Mouse (Mus musculus) fibroblast of lung, adult 2 months (primary cell): ENCODE measurements around the gene Cnmd.

ENCODE experiments used
- DNase-seq: peaks from one replicate; pipeline ENCODE4 v3.0.0-alpha.2; 2011; ENCODE audit warnings: low read depth

Gene Cnmd

GRCm38 (mm10) chr14:79662001-79662400 lies at the start of gene Cnmd:
Cnmd (minus strand) TSS chr14:79662170.
- DNase-seq, result no peak

DNA sequence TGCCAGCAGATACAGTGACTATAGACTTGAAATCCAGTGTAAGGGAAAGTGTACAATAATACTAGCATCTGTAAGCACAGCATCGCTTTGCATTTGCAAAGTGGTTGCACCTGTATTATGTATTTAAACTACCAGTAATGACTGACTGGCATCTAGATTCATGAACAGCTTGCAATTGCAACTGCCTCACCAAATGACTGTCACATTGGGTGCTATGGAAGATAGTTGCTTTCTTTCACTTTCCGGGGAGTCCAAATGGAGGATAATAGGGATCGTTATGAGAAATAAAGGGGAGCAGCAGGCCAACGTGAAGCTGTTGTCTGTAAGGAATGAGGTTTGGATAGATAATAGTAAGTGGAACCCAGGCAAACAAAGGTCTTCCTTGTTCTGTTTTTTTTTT lies 49.3 kb upstream of the Cnmd start:
- DNase-seq, result no peak

- DNase-seq, result peak; percentile 54
Observed at GRCm38 (mm10) chr14:79703523-79704172, 41.7 kb upstream of the Cnmd start.

- DNase-seq, result no peak
Observed at GRCm38 (mm10) chr14:79701606-79702005, 39.6 kb upstream of the Cnmd start.

- DNase-seq, result no peak
Observed at GRCm38 (mm10) chr14:79701054-79701453, 39.1 kb upstream of the Cnmd start.

DNA sequence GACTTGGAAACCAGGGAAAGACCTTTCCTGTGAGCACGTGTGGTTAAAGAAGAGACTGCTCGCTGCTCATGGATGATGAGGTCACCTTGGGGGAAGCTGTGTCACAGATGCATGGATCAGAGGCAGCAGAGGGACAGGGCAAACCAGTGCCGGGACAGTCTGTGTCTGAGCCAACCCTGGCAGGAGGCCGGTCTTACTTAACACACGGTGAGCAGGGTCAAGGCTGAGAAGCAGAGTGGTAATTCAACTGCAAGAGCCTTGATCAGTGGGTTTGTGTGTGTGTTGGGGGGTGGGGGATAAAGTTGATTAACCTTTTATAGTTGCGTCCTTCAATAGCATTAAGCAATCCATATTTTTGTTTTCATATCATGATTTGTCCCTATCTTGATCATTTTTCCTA lies 37.4 kb upstream of the Cnmd start:
- no peak for DNase-seq

DNA sequence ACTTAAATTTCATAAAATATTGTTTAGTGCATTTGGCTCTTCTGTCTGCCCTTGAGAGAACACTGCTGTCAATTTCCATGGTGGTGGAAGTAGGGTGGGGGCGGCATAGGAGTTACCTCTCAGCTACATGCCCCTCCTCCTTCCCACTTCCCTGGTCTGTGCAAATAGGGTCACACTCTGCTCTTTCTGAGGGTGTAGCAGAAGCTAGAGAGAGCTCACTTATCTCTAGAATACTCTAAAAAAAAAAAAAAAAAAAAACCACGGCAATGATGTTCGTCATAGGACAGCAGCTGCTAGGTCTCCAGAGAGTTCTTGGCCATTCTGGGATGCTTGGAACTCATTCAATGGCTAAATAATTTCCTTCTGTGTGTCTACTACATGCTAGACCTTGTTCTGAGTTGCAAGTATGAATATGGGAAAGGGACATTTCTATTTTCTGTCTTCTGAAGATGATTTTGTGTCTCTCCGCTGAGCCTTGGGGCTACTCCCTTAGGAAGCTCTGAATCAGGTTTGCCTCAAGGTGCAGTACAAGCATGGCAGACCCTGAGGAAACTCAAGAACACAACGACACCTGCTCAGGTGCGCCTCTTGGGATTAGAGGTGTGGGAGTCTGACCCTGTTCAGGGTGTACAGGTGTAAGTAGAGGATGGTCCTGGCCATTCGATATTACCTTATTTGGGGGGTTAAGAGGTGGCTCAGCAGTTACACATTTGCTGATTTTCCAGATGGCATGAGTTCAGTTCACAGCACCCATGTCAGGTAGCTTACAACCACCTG lies 28.3 kb upstream of the Cnmd start:
- DNase-seq, result no peak

GRCm38 (mm10) chr14:79680652-79681051 lies 18.7 kb upstream of the Cnmd start:
- no peak for DNase-seq

DNA sequence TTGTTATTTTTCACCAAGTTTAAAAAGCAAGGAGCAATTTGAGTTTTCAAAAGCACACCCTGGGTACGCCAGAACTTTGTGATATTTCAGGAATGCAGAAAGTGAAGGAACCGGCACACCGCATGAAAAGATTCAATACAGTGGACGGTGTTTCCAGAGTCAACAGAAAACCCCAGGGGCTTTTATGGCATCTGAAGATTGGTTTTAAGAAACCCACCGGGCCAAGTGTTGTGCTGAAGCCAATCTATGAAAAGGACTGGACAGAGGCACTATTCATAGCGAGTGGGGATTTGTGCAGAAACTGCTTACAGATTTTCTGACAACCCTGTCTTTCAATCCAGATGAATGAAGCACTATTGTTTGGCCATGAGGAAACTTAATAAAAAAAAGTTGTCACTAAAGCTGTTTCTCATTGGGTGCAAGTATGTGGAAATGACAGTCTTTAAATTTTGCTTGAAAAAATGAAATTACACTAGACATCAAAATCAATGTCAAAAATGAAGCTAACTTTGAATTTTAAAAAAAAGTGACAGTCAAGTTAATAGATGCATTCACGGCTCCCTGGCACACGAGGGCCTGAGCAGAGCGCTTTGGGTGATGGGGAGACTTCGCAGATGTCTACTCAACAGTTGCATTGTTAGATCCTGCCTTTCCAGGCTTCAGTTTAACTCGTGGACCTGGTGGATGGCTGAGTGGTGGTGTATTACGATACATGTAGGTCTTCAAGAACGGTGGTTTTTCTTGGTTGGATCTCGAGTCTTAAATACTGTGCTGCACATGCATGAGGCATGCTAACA lies 16.1 kb upstream of the Cnmd start:
- DNase-seq, result peak; percentile 70

DNA sequence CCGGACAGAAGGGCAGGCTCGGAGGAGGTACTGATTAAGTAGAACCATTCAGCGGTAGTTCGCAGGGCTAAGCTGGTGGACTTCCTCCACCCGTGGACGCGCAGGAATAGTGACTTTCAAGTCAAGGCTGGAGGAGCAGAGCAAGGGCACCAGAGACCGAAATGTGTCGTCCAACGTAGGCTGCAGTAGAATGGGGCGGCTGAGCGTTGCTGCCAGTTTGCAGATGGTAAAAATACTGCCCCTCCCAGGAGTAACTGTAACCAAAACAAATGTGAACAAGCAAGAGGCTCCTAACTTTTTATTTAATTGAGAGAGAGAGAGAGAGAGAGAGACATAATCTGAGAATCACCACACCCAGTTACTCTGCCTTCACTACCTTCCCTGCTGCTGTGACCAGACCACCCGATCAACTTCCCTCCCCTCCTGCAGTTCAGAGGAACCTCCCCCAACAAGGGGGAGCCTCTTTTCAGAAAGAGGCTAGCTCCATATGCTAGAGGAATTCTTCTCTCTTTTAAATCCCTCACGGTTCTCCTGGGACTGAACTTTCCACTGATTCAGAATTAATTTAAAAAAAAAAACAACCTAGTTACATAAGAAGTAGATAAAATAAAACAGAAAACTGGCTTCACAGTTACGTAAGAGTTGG lies 15.3 kb upstream of the Cnmd start:
- DNase-seq, result no peak

GRCm38 (mm10) chr14:79673083-79674013 lies 11.4 kb upstream of the Cnmd start:
- no peak for DNase-seq

- DNase-seq, result no peak
Observed at GRCm38 (mm10) chr14:79672567-79672966, 10.6 kb upstream of the Cnmd start.

DNA sequence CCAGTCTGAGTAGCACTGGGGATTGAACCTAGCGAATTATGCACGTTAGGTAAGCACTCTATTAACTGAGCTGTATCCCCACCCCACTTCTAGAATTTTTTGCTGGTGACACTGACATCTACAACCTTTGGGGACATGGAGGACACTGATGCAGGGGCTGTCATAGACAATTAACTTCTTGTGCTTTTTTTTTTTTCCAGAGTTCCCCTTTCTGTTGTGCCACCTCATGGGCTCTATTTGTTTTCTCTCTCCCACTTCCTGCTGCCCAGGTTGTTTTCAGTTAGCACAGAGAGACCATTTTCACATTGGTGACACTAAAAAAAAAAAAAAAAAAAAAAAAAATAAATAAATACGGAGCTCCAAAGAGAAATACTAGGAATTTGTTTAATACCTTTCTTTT lies 9.0 kb upstream of the Cnmd start:
- DNase-seq, result no peak

DNA sequence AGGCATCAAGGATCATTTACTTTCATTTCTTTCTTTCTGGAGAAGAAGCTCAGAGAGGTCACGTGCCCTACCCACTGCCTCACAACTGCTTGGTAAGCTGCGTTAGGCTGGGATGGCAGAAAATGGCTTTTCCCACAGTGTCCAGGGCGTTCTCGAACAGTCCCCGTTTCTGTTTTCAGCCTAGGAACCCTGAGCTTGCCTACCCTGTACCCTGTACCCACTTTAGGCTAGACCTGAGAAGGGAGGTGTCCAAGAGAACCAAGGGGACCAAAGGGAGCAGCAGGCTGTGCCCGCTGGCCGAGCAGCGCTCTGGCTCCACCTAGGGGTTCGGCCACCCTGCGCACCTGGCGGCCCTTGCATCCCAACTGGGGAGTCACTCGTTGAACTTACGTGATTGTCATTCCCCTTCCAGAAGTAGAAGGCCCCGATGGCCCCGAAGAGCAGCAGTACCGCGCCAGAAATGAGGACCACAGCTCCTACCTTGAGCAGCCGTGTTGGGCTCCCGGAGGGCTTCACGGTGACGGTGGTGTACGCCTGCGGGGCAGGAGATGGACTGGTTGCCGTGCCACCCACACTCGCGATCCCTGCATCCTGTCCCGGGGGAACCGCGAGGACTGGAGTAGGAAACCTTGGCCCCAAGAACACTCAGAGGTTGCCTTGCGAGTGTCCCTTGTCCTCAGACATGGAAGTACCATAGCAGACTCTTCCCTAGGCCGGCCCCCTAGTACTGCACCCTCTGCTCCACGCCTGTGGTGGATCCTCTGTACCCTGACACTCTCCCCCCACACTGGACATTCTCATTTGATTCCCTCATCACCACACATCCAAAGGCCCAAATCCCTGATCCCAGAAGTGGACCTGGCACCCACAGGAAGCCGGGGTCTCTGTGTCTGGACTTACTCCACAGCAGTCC lies 709 bp downstream of the Cnmd start:
- DNase-seq, result no peak

DNA sequence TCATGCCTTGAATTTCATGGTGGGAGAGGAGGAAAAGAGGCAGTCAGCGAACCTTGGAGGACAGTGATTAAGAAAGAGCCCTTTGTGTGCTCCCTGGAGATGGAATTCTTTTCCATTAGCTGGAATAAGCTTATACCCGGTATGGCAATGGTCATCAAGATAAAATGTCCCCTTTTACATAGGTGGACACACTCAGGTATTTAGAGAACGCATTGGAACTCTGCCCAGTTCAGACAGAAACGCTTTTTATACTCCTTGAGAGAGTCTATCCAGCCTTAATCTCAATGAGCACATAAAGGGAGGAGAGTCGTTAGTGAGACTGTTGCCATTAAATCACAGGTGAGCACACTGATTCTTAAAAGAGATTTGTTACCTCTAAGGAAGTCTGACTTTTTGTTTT lies 1.5 kb downstream of the Cnmd start:
- DNase-seq, result no peak

DNA sequence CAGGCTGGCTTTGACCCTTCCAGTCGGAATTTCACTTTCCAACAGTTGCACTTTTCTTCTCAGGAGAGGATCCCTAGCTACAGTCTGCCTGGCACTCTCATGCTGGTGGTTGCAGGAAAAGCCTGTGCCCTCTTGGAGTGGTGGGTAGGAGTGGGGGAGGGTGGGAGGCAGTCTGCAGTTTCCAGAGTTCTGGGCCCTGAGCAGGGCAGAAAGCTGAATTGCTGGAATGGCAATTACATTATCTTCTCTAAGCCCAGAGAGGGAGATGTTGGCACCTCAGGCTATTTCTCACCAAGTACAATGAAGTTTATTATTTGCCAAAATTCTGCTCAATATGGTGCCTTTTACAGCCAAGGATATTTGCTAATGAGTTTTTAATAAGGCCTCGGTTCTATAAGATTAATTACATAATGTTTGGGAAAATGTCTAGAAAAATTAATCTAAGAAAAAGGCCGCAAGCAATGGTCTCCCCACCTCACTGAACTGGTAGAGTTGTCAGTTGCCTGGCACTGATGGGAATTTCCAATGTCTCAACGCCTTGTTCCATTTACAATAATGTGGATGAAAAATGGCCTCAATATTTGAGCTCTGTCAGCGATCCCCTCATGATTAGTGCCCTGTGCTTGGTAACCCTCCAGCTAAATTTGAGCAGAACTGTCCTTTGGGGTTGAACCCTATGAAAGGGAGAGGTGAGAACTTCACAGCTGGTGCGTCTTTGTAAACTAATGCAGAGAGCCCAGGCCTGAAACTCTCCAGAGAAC lies 3.0 kb downstream of the Cnmd start:
- no peak for DNase-seq

DNA sequence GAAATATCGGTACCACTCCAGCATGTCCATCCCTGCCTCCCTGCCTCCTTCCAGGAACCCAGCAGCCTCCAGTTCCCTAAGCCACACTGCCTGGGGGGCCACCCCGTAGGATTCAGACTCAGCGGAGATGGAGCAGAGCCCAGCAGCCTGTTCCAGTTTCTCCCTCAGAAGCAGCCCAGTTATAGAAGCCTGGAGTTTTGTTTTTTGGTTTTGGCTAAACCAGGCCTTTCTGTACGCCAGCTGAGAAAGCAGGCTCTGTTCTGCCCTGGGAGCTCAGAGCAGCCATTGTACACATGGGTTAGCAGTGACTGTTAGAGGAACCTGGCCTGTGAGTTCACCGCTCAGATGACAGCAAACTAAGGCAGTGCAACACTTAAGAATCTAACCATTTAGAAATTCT lies 3.7 kb downstream of the Cnmd start:
- peak; percentile 83 for DNase-seq

DNA sequence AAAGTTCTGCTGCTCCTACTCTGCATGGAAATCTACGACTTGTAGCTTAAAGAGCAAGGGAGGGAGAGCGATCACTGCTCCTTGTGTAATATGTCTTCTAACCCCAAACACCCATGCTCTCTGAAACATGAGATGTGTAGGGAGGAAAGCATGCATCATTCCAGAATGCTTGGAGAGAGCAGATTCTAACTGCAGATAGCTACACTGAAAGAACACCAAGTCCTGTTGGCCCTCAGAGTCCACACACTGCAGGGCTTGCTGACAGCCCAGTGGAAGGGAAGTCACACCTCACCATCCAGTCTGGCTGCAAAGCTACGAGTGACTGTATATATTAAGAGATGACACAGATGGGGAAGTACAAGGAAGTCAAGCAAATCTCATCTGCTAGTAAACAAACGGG lies 9.3 kb downstream of the Cnmd start:
- DNase-seq, result no peak

DNA sequence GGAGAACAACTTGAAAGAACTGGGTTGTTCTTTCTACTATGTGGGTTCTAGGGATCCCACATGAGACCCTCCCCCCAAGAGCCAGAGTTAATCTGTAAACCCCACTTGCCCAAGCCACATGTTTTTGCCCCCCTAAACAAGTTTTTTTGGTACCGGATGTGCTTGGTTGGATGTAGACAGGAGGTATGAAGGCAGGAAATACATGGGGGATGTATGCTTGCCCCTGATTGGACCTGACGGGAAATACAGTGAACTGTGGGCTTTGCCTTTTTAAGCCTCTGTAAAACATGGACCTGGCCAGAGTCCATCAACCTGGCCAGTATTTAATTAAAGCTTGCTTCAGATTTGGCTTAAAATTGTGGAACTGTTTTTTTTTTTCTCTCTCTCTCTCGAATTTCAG lies 12.3 kb downstream of the Cnmd start:
- DNase-seq, result no peak

DNA sequence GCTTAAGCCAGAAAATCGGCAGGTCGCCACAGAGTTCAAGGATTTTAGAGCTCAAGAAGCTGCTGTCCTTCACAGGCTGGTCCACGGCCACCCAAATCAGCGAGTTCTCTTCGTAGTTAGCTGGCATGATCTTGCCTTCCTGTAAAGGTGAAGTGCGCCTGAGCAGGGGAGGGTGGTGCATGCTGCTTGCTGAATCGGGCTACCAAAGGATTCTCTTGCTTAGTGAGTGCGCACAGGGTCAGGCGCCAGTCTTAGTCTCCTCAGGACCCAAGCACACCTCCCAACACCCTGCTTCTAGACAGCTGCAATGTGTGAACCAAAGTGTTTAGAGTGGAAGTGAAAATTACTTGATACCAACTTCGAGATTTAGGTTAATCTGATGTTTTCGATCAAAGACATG lies 16.6 kb downstream of the Cnmd start:
- no peak for DNase-seq
